Mouse (Mus musculus) intestine, embryonic 14.5 days (tissue): ENCODE results near the gene Rasgrp2. TPM values are rescaled to one million over a fixed set of nuclear protein-coding genes. Genes with fewer than 3 reads are reported as not detected.
A peak's percentile ranks its signal among the peaks of the same experiment; 100 is the strongest.

ENCODE experiments used
- ATAC-seq: fragments of 200-750 bp; cut with Nextera tagmentation; replicated peaks from 2 replicates; pipeline ENCODE4 v1.8.0; 2017; ENCODE audit warnings: low read depth, moderate number of reproducible peaks, moderate TSS enrichment, moderate library complexity; ENCODE audit not compliant: low FRiP score, low TSS enrichment
- DNase-seq: peaks from one replicate; pipeline ENCODE4 v3.0.0-alpha.2; 2018; ENCODE audit warnings: low spot score
- H3K27ac ChIP-seq: fragments of 300-500 bp; sonication (generic); 2 replicates; pipeline ENCODE4 v1.5.1; 2014; ENCODE audit warnings: low read depth, mild to moderate bottlenecking, control low read depth
- H3K27me3 ChIP-seq: fragments of 300-500 bp; sonication (generic); replicated peaks from 2 replicates; pipeline ENCODE4 v1.6.1; 2014; ENCODE audit warnings: low read length, control low read depth; ENCODE audit not compliant: control insufficient read depth, insufficient read depth
- H3K36me3 ChIP-seq: fragments of 300-500 bp; sonication (generic); 2 replicates; pipeline ENCODE4 v1.6.1; 2014; ENCODE audit warnings: low read length, control low read depth; ENCODE audit not compliant: control insufficient read depth, insufficient read depth
- H3K4me1 ChIP-seq: fragments of 300-500 bp; sonication (generic); replicated peaks from 2 replicates; pipeline ENCODE4 v1.6.1; 2014; ENCODE audit warnings: low read length, control low read depth, mixed read lengths; ENCODE audit not compliant: control insufficient read depth, insufficient read depth
- H3K4me2 ChIP-seq: fragments of 300-500 bp; sonication (generic); 2 replicates; pipeline ENCODE4 v1.6.1; 2014; ENCODE audit warnings: low read length
- H3K4me3 ChIP-seq: fragments of 300-500 bp; sonication (generic); 2 replicates; pipeline ENCODE4 v1.5.1; 2014; ENCODE audit warnings: low read depth, low read length, control low read depth, mixed read lengths
- H3K9ac ChIP-seq: fragments of 300-500 bp; sonication (generic); 2 replicates; pipeline ENCODE4 v1.6.1; 2014; ENCODE audit warnings: mild to moderate bottlenecking, low read length
- H3K9me3 ChIP-seq: fragments of 300-500 bp; sonication (generic); 2 replicates; pipeline ENCODE4 v1.6.1; 2016; ENCODE audit warnings: low read length, control low read depth; ENCODE audit not compliant: control insufficient read depth
- WGBS: fragments of 180-500 bp; shearing (Covaris S2); extraction: QIAGEN DNeasy Blood & Tissue Kit; methylation state at CpG from one replicate; pipeline ENCODE4 v1.1.7; 2014; 5-methylcytosine and 5-hydroxymethylcytosine counted together
- polyA plus RNA-seq: library from polyadenylated mRNA; unstranded; fragments of >200 nt; fragmentation: Nextera tagmentation; extraction: Ambion mirVana; gene quantifications from 2 replicates; pipeline ENCODE4 v1.2.1, GENCODE M21; 2014

Gene Rasgrp2
- polyA plus RNA-seq, 1 experiment from 2014 or later: 31.8 TPM

DNA sequence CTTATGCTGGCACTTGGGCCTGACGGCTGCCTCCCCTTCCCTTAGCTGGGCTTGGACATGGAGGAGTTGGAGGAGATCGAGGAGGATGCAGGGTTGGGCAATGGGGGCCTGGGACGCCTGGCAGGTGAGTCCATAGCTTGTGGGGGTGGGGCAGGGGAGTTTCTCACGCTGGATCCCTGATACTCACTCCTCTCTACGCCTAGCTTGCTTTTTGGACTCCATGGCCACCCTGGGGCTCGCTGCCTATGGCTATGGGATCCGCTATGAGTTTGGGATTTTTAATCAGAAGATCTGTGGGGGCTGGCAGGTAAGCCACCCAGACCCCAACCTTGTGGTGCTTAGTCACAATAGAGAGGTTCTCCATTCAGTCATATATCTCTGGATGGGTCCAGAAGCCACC lies 13.3 kb upstream of the Rasgrp2 start:
- ATAC-seq: no peak
- no peak overlapping the region for H3K4me2 ChIP-seq
- no peaks in the 10 kb centered on the region for H3K27me3 ChIP-seq
- no peak for DNase-seq
- H3K27ac ChIP-seq: no peak overlapping the region
- peaks cover 10% of the 10 kb centered on the region for H3K4me1 ChIP-seq
- no peak overlapping the region for H3K9ac ChIP-seq
- H3K4me3 ChIP-seq: no peak overlapping the region
- H3K9me3 ChIP-seq: no peaks in the 10 kb centered on the region
- H3K36me3 ChIP-seq: no peaks in the 10 kb centered on the region
- WGBS: 83% methylated on average over 7 of the region's 7 CpGs

DNA sequence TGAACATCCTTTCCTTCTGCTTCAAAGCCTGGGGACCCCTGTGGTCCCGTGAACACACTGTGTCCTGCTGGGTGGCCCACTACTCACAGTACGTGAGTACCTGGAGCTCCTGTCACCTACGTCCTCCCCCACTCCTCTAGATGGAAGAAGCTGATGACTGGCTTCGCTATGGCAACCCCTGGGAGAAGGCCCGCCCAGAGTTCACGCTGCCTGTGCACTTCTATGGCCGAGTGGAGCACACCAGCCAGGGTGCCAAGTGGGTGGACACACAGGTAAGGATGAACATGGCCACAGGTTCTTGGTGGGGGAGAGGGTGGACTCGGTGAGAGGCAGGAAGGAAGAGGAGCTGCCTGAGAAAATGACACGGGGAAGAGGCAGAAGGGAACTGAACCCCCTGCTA lies 12.9 kb upstream of the Rasgrp2 start:
- H3K4me1 ChIP-seq: peaks cover 10% of the 10 kb centered on the region
- 59% methylated on average over 9 of the region's 9 CpGs for WGBS

DNA sequence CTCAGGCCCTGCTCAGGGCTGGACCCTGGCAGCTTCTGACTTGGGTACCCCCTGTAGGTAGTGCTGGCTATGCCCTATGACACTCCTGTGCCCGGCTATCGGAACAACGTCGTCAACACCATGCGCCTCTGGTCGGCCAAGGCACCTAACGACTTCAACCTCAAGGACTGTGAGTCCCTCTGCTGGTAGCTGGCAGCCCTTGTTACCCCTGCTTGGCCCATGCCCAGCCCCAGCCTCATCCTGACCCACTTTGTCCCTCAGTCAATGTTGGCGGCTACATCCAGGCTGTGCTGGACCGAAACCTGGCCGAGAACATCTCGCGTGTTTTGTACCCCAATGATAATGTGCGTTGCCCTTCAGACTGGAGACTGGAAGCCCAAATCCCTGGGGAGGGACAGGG lies 11.1 kb upstream of the Rasgrp2 start:
- no peak for ATAC-seq
- Histone ChIP-seq H3K27ac (no peak overlapping the region), H3K4me3 (no peak overlapping the region), H3K9ac (no peak overlapping the region), H3K4me2 (no peak overlapping the region), H3K4me1 (peaks cover 10% of the 10 kb centered on the region), H3K36me3 (no peaks in the 10 kb centered on the region), H3K9me3 (no peaks in the 10 kb centered on the region), H3K27me3 (no peaks in the 10 kb centered on the region)
- no peak for DNase-seq
- WGBS: 89% methylated on average over 13 of the region's 13 CpGs

More for the DNA sequence above, 12.9 kb upstream of the Rasgrp2 start:
- Histone ChIP-seq H3K4me2 (no peak overlapping the region), H3K9me3 (no peaks in the 10 kb centered on the region), H3K27me3 (no peaks in the 10 kb centered on the region), H3K4me3 (no peak overlapping the region), H3K9ac (no peak overlapping the region), H3K36me3 (no peaks in the 10 kb centered on the region), H3K27ac (no peak overlapping the region)
- DNase-seq (no peak), ATAC-seq (no peak)

DNA sequence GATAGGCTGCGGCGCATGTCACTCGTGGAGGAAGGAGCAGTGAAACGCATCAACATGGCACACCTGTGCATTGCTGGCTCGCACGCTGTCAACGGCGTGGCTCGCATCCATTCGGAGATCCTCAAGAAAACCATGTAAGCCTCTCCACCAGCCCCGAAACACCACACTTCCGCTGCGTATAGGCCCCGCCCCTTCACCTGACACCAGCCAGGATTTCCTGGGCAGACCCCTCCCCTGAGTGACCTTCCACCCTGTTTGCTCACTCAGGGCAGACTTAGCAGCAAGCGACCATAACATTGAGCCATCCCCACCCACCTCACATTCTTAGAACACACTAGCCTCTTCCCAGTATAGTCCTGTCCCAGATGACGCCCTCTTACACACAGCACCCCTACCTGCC lies 9.3 kb upstream of the Rasgrp2 start:
- Histone ChIP-seq H3K4me2 (peak overlapping the region; percentile 47), H3K9ac (0 out of 2 replicates have a peak overlapping the region, but pooled peaks have one; percentile 25), H3K27ac (0 out of 2 replicates have a peak overlapping the region, but pooled peaks have one; percentile 22), H3K4me1 (no peaks in the 10 kb centered on the region), H3K27me3 (no peaks in the 10 kb centered on the region), H3K36me3 (no peaks in the 10 kb centered on the region), H3K9me3 (no peaks in the 10 kb centered on the region), H3K4me3 (peak overlapping the region; percentile 20)
- DNase-seq (no peak), ATAC-seq (peak; percentile 59)
- 4% methylated on average over 16 of the region's 16 CpGs for WGBS

DNA sequence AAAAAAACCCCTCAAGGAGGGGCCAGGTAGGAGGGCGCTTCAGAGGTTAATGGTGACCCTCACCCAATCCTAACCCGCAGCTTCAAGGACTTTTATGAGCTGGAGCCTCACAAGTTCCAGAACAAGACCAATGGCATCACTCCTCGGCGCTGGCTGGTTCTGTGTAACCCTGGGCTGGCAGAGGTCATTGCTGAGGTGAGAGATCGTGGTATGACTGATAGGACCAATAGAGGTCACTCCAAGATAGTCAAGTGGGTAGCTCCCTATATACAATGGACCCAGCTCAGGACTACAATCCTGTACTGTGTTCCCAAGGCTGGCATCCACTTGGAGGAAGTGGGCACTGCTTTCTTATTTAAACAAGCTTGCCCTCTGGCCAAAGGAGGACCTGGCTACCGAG lies 8.9 kb upstream of the Rasgrp2 start:
- Histone ChIP-seq H3K27me3 (no peaks in the 10 kb centered on the region), H3K4me1 (no peaks in the 10 kb centered on the region), H3K9me3 (no peaks in the 10 kb centered on the region), H3K4me3 (no peak overlapping the region; the same call in 1 of the 2 replicates), H3K36me3 (no peaks in the 10 kb centered on the region), H3K4me2 (peak overlapping the region; percentile 47), H3K9ac (no peak overlapping the region), H3K27ac (no peak overlapping the region)
- ATAC-seq (0 out of 2 replicates have a peak, but pooled peaks have one; percentile 4), DNase-seq (no peak)
- WGBS: 36% methylated on average over 6 of the region's 6 CpGs

- peaks cover 3% of the 10 kb centered on the region; the same call in 1 of the 2 replicates for H3K27me3 ChIP-seq
- no peaks in the 10 kb centered on the region for H3K36me3 ChIP-seq
- H3K4me1 ChIP-seq: no peaks in the 10 kb centered on the region
- H3K4me3 ChIP-seq: no peak overlapping the region
- H3K9me3 ChIP-seq: no peaks in the 10 kb centered on the region
- WGBS: 90% methylated on average over 14 of the region's 14 CpGs
- H3K27ac ChIP-seq: no peak overlapping the region
- DNase-seq: no peak
- no peak overlapping the region for H3K4me2 ChIP-seq
- no peak overlapping the region for H3K9ac ChIP-seq
- ATAC-seq: no peak
Observed at GRCm38 (mm10) chr19:6392743-6393393, 6.3 kb upstream of the Rasgrp2 start.

DNA sequence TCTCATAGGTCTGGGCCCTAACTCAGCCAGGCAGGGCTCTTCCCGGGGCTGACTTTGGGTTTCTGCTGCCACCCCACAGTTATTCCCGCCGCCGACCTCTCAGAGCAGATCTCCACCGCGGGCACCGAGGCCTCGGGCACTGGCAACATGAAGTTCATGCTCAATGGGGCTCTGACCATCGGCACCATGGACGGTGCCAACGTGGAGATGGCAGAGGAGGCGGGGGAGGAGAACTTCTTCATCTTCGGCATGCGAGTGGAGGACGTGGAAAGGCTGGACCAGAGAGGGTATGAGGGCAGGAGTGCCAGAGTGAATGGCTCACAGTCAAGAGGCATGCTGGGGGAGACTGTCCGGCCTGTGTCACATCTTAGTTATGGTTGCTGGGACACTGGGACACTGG lies 5.5 kb upstream of the Rasgrp2 start:
- Histone ChIP-seq H3K27me3 (peaks cover 6% of the 10 kb centered on the region; the same call in 1 of the 2 replicates), H3K27ac (no peak overlapping the region), H3K4me1 (peaks cover 4% of the 10 kb centered on the region), H3K9ac (no peak overlapping the region), H3K4me2 (no peak overlapping the region), H3K4me3 (no peak overlapping the region), H3K9me3 (no peaks in the 10 kb centered on the region), H3K36me3 (no peaks in the 10 kb centered on the region)
- 88% methylated on average over 16 of the region's 16 CpGs for WGBS
- DNase-seq (no peak), ATAC-seq (no peak)

- Histone ChIP-seq H3K4me2 (no peak overlapping the region), H3K36me3 (no peaks in the 10 kb centered on the region), H3K9me3 (no peaks in the 10 kb centered on the region), H3K27me3 (peaks cover 20% of the 10 kb centered on the region), H3K4me1 (peaks cover 23% of the 10 kb centered on the region), H3K27ac (no peak overlapping the region), H3K9ac (no peak overlapping the region), H3K4me3 (no peak overlapping the region)
- WGBS: 76% methylated on average over 5 of the region's 5 CpGs
- DNase-seq: no peak
- ATAC-seq: no peak
Observed at GRCm38 (mm10) chr19:6396237-6396636, 2.9 kb upstream of the Rasgrp2 start.
